Mouse (Mus musculus) cerebellum, adult 2 months (tissue): Measurements from ENCODE around the gene Glg1. TPM values are rescaled to one million over a fixed set of nuclear protein-coding genes. Genes with fewer than 3 reads are reported as not detected.
"Not testable (repeated sequence)": the region's sequence is repeated elsewhere in the genome, so short reads cannot be mapped to it uniquely, and the experiment has no call there.

Source experiments
- DNase-seq, 2 experiments: peaks; one replicate each; pipeline ENCODE4 v3.0.0; 2021
- H3K27ac ChIP-seq: fragments of 200-500 bp; 2 replicates; pipeline ENCODE4 v1.5.1; 2012; ENCODE audit warnings: low read length, control low read depth, inconsistent platforms; ENCODE audit not compliant: insufficient read depth
- H3K27me3 ChIP-seq: fragments of 200-500 bp; 2 replicates; pipeline ENCODE4 v1.6.1; 2012; ENCODE audit warnings: inconsistent platforms, mild to moderate bottlenecking, low read length, moderate library complexity; ENCODE audit not compliant: control insufficient read depth, insufficient read depth
- H3K4me1 ChIP-seq: fragments of 200-500 bp; 2 replicates; pipeline ENCODE4 v1.6.1; 2011; ENCODE audit warnings: low read length; ENCODE audit not compliant: control insufficient read depth, insufficient read depth
- H3K4me3 ChIP-seq: fragments of 200-500 bp; replicated peaks from 2 replicates; pipeline ENCODE3; 2011; ENCODE audit warnings: mild to moderate bottlenecking, low read depth, low read length, control low read depth; ENCODE audit not compliant: insufficient read depth
- CTCF ChIP-seq: fragments of 200-500 bp; IDR thresholded peaks from 2 replicates; pipeline ENCODE4 v1.5.1; 2011; ENCODE audit warnings: low read depth, mild to moderate bottlenecking, control low read depth, low read length, moderate library complexity, borderline replicate concordance; ENCODE audit not compliant: insufficient read depth
- POLR2A ChIP-seq: fragments of 200-500 bp; IDR thresholded peaks from 2 replicates; pipeline ENCODE4 v1.6.1; 2011; ENCODE audit warnings: low read length, control low read depth, borderline replicate concordance; ENCODE audit not compliant: insufficient read depth
- WGBS: fragments of 180-500 bp; shearing (Covaris S2); methylation state at CpG from one replicate; pipeline ENCODE4 v1.1.7; 2018; 5-methylcytosine and 5-hydroxymethylcytosine counted together
- polyA plus RNA-seq: library from polyadenylated mRNA; depleted of rRNA; stranded (reverse); fragments of >200 nt; gene quantifications from 2 replicates; pipeline ENCODE4 v1.2.3, GENCODE M21; 2012

Glg1 gene
- polyA plus RNA-seq, 1 experiment = 74.1 TPM

- no peaks in the 10 kb centered on the region for H3K27me3 ChIP-seq
- 73% methylated on average over 2 of the region's 2 CpGs for WGBS
- DNase-seq = no peak
- TF ChIP-seq CTCF (no peak), POLR2A (no peak)
- H3K4me3 ChIP-seq = no peak overlapping the region
- H3K4me1 ChIP-seq = no peaks in the 10 kb centered on the region
- no peak overlapping the region for H3K27ac ChIP-seq
Measured at GRCm38 (mm10) chr8:111264693-111265220, 5.7 kb upstream of the Glg1 start.

GRCm38 (mm10) chr8:111261981-111262381, 3.0 kb upstream of the Glg1 start:
- Histone ChIP-seq H3K4me3 (no peak overlapping the region), H3K27me3 (no peaks in the 10 kb centered on the region), H3K4me1 (no peaks in the 10 kb centered on the region), H3K27ac (no peak overlapping the region)
- 53% methylated on average over 4 of the region's 4 CpGs for WGBS
- no peak for DNase-seq
- no peak for TF ChIP-seq POLR2A
- no peak for TF ChIP-seq CTCF

- no peak overlapping the region for H3K27ac ChIP-seq
- DNase-seq = no peak
- H3K4me3 ChIP-seq = no peak overlapping the region
- H3K27me3 ChIP-seq = no peaks in the 10 kb centered on the region
- TF ChIP-seq POLR2A (no peak), CTCF (no peak)
- 97% methylated on average over 5 of the region's 5 CpGs for WGBS
- H3K4me1 ChIP-seq = no peaks in the 10 kb centered on the region
Measured at GRCm38 (mm10) chr8:111260251-111260650, 1.2 kb upstream of the Glg1 start.

GRCm38 (mm10) chr8:111259408-111259741, 359 bp upstream of the Glg1 start:
- peak overlapping the region; percentile 71; the same call in 1 of the 2 replicates for H3K27ac ChIP-seq
- no peak for TF ChIP-seq CTCF
- no peak for TF ChIP-seq POLR2A
- no peak for DNase-seq
- H3K27me3 ChIP-seq = no peaks in the 10 kb centered on the region
- 8% methylated on average over 13 of the region's 13 CpGs for WGBS
- peak overlapping the region; percentile 66 for H3K4me3 ChIP-seq
- H3K4me1 ChIP-seq = no peaks in the 10 kb centered on the region

GRCm38 (mm10) chr8:111258010-111258630, 896 bp downstream of the Glg1 start:
- Histone ChIP-seq H3K27me3 (no peaks in the 10 kb centered on the region), H3K27ac (peak overlapping the region; percentile 80), H3K4me3 (peak overlapping the region; percentile 66), H3K4me1 (no peaks in the 10 kb centered on the region)
- TF ChIP-seq CTCF (no peak), POLR2A (no peak)
- WGBS = under 1% methylated on average over 26 of the region's 26 CpGs
- no peak for DNase-seq

GRCm38 (mm10) chr8:111252487-111253112, 6.4 kb downstream of the Glg1 start:
- H3K27me3 ChIP-seq = no peaks in the 10 kb centered on the region
- H3K4me3 ChIP-seq = no peak overlapping the region
- TF ChIP-seq CTCF (no peak), POLR2A (no peak)
- 0 out of 2 replicates have a peak, but pooled peaks cover 2% of the 10 kb centered on the region for H3K4me1 ChIP-seq
- H3K27ac ChIP-seq = no peak overlapping the region
- no peak for DNase-seq
- WGBS = 90% methylated on average over 4 of the region's 4 CpGs

- TF ChIP-seq CTCF (no peak), POLR2A (no peak)
- no peak for DNase-seq
- no peak overlapping the region for H3K27ac ChIP-seq
- no peaks in the 10 kb centered on the region for H3K27me3 ChIP-seq
- H3K4me3 ChIP-seq = no peak overlapping the region
- 0 out of 2 replicates have a peak, but pooled peaks cover 2% of the 10 kb centered on the region for H3K4me1 ChIP-seq
- whole genome bisulfite sequencing = 59% methylated on average over 2 of the region's 2 CpGs
Measured at GRCm38 (mm10) chr8:111250111-111250510, 8.9 kb downstream of the Glg1 start.

GRCm38 (mm10) chr8:111248136-111248535, 10.9 kb downstream of the Glg1 start:
- Histone ChIP-seq H3K4me1 (0 out of 2 replicates have a peak, but pooled peaks cover 2% of the 10 kb centered on the region), H3K27me3 (no peaks in the 10 kb centered on the region), H3K27ac (no peak overlapping the region), H3K4me3 (no peak overlapping the region)
- TF ChIP-seq CTCF (no peak), POLR2A (no peak)
- DNase-seq = no peak

- DNase-seq, H3K4me3 ChIP-seq, H3K27me3 ChIP-seq, H3K4me1 ChIP-seq, H3K27ac ChIP-seq: not testable (repeated sequence)
- 100% methylated on average over 1 of the region's 1 CpGs for WGBS
Measured at GRCm38 (mm10) chr8:111246864-111247263, 12.2 kb downstream of the Glg1 start.
